Mouse (Mus musculus) limb, embryonic 13.5 days (tissue): ENCODE results near the gene B3gnt9. TPM values are rescaled to one million over a fixed set of nuclear protein-coding genes. Genes with fewer than 3 reads are reported as not detected.

Experiments used
- ATAC-seq: fragments of 200-750 bp; cut with Nextera tagmentation; 2 replicates; pipeline ENCODE4 v1.8.0; 2017; ENCODE audit warnings: low read depth, moderate number of reproducible peaks, moderate TSS enrichment; ENCODE audit not compliant: low FRiP score
- H3K27ac ChIP-seq: fragments of 300-500 bp; sonication (generic); 2 replicates; pipeline ENCODE4 v1.5.1; 2015; ENCODE audit warnings: inconsistent platforms, mild to moderate bottlenecking, moderate library complexity
- H3K27me3 ChIP-seq: fragments of 300-500 bp; sonication (generic); 2 replicates; pipeline ENCODE4 v1.6.1; 2015; ENCODE audit warnings: mild to moderate bottlenecking, inconsistent platforms
- H3K36me3 ChIP-seq: fragments of 300-500 bp; sonication (generic); 2 replicates; pipeline ENCODE4 v1.6.1; 2015; ENCODE audit warnings: inconsistent platforms, mild to moderate bottlenecking, moderate library complexity
- H3K4me1 ChIP-seq: fragments of 300-500 bp; sonication (generic); 2 replicates; pipeline ENCODE4 v1.6.1; 2015; ENCODE audit warnings: inconsistent platforms
- H3K4me2 ChIP-seq: fragments of 300-500 bp; sonication (generic); replicated peaks from 2 replicates; pipeline ENCODE4 v1.6.1; 2015; ENCODE audit warnings: inconsistent platforms, mild to moderate bottlenecking, moderate library complexity
- H3K4me3 ChIP-seq: fragments of 300-500 bp; sonication (generic); 2 replicates; pipeline ENCODE4 v1.5.1; 2015; ENCODE audit warnings: moderate library complexity, mild to moderate bottlenecking, inconsistent platforms
- H3K9ac ChIP-seq: fragments of 300-500 bp; sonication (generic); 2 replicates; pipeline ENCODE4 v1.6.1; 2015; ENCODE audit warnings: mild to moderate bottlenecking, inconsistent platforms
- H3K9me3 ChIP-seq: fragments of 300-500 bp; sonication (generic); 2 replicates; pipeline ENCODE4 v1.6.1; 2016; ENCODE audit warnings: inconsistent platforms
- WGBS: fragments of 180-500 bp; shearing (Covaris S2); methylation state at CpG from one replicate; pipeline ENCODE4 v1.1.7; 2015; 5-methylcytosine and 5-hydroxymethylcytosine counted together
- polyA plus RNA-seq: library from polyadenylated mRNA; unstranded; fragments of >200 nt; fragmentation: Nextera tagmentation; extraction: Ambion mirVana; gene quantifications from 2 replicates; pipeline ENCODE4 v1.2.1, GENCODE M21; 2015

B3gnt9 gene
- polyA plus RNA-seq, 1 experiment from 2014 or later = 25.4 TPM

DNA sequence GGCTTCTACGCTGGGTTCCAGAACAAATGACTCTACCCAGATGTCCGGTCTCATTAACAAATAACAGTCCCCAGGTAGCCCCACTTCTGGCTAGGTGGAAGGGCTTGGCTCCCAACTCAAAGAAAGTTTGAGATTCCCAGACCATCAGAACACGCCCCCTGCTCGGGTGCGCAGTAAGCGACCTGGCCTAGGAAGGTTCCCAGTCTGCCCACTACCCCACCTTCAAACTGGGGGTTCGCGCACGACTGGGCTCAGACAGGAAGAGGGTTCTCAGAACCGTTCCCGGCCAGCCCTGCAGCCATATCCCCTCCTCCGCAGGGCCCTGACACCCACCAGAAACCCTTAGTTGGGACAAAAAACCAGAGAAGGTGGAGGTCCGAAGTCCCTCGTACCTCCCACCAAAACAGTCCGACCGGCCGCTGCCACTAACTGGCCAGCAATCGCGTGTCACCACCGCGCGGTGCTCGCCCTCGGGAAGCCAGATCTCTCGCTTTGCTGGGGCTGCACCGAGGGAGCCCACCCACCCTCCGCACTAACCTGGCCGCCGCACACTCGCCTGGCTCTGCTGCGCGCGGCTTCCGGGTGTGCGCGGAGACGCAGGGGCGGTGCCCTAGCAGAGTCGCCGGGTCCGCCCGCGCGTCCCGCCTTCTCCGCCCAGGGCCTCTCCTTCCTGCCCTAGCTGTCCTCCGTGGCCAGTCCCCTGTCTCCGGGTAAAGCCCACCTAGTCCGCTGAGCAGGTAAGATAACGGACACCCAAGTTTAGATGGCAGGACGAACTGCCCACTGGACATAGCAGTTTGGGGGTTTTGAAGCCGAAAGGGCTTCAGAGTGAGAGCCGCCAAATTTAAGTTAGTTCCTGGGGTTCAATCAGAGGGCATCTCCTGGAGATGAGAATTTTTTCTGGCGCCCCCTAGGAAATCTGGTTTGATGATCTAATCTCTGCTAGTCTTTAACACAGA, 9.3 kb upstream of the B3gnt9 start, which contains the start of the genes Tradd and Fbxl8:
Tradd (minus strand) TSS at position 586 of the 959 bp plus-strand sequence.
Fbxl8 (plus strand) TSS at position 625 of the 959 bp plus-strand sequence.
- peak; percentile 66 for ATAC-seq
- peaks cover 30% of the 10 kb centered on the region for H3K4me1 ChIP-seq
- peaks cover 90% of the 10 kb centered on the region for H3K27me3 ChIP-seq
- peak within 1 kb of the TSS; percentile 87 for H3K4me2 ChIP-seq
- H3K9me3 ChIP-seq = peaks cover 9% of the 10 kb centered on the region; the same call in 1 of the 2 replicates
- WGBS = under 1% methylated on average over 54 of the region's 54 CpGs
- peak within 1 kb of the TSS; percentile 76 for H3K9ac ChIP-seq
- no peak within 1 kb of the TSS for H3K27ac ChIP-seq
- H3K4me3 ChIP-seq = peak within 1 kb of the TSS; percentile 69
- no peaks in the 10 kb centered on the region for H3K36me3 ChIP-seq

DNA sequence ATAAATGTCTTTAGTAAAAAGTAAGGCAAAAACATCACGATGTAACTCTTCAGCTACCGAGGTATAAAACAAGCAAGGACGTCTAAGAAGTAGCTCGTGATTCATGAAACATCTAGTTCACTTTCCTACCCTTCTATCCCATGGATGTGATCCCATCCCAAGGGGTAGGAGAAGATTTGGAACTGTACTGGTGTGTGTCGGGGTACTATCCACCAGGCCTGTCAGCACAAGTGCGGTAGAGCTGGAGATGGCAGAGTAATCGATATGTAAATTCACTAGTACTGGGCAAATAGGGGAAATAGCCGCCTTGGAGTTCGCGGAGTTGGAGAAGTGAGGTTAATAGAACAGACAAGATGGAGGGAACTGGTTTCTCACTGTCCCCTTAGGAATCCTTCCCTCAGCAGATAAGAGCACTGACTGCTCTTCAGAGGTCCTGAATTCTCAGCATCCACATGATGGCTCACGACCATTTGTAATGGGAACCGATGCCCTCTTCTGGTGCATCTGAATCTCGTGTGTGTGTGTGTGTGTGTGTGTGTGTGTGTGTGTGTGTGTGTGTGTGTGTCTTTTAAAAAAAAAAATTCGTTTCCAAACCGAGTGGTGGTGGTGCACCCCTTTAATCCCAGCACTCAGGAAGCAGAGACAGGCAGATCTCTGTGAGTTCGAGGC, 8.4 kb upstream of the B3gnt9 start:
- peak overlapping the region; percentile 87 for H3K4me2 ChIP-seq
- H3K27me3 ChIP-seq = peaks cover 90% of the 10 kb centered on the region
- H3K36me3 ChIP-seq = no peaks in the 10 kb centered on the region
- peak overlapping the region; percentile 69 for H3K4me3 ChIP-seq
- no peak for ATAC-seq
- peaks cover 9% of the 10 kb centered on the region; the same call in 1 of the 2 replicates for H3K9me3 ChIP-seq
- H3K4me1 ChIP-seq = peaks cover 30% of the 10 kb centered on the region
- H3K9ac ChIP-seq = no peak overlapping the region
- no peak overlapping the region for H3K27ac ChIP-seq
- WGBS = 40% methylated on average over 16 of the region's 16 CpGs

DNA sequence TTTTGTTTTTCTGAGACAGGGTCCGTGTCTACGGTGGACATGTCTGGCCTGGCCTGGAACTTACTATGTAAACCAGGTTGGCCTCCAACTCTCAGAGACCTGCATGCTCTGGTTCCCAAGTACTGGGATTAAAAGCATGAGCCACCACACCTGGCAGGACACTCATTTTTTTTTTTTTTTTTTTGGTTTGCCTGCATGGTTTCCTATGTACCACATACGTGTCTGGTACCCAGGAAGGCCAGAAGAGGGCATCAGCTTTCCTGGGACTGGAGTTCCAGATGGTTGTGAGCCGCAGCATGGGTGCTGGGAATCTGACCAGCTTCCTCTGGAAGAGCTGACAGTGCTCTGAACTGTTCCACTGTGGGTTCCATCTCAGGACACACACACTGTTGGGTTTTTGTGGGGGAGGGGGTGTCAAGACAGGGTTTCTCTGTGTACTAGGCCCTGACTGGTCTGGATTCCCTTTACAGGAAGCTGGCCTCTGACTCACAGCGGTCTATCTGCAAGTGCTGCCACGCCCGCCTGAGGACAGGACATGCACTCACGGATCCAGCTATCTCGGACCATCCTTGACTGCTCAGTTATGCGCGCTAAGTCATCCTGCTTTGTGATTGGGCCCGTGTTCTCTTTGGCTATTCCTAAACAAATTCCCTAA, 6.5 kb upstream of the B3gnt9 start:
- H3K36me3 ChIP-seq = no peaks in the 10 kb centered on the region
- no peak overlapping the region for H3K4me3 ChIP-seq
- peaks cover 86% of the 10 kb centered on the region for H3K27me3 ChIP-seq
- no peak for ATAC-seq
- H3K4me2 ChIP-seq = no peak overlapping the region
- no peak overlapping the region for H3K9ac ChIP-seq
- 86% methylated on average over 12 of the region's 12 CpGs for WGBS
- peaks cover 24% of the 10 kb centered on the region for H3K4me1 ChIP-seq
- peaks cover 8% of the 10 kb centered on the region; the same call in 1 of the 2 replicates for H3K9me3 ChIP-seq
- H3K27ac ChIP-seq = no peak overlapping the region

DNA sequence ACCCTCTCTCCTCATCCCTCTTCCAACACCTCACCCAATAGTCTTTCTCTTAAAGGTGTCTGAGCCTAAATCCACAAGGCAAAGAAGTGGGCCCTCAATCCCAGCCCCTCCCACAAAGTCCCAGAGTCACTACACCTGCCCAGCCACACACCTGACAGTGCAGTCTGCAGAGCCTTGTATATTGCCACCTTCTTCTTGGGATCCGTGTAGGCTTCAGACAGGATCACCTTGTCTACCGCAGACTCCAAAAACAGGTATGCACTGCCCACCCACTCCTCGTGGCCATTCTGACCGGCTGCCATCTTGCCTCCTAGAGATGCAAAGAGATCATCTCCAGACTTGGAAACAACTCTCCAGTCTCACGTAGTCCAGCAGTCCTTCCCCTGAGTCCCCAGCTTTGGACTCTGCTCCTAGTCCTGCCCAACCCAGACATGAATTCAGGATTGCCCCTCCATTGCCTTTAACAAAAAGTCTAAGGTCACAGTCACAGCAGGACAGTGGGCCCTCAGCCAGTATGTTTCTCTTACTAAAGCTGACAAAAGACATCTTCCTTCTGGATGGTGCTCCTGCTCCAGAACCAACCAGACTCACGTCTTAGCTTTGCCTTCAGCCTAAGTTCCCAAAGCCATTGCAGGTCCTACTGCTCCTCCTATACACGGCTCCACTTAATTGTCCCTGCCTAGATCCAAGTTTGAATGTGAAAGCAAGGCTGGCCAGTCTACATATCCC, 5.6 kb upstream of the B3gnt9 start:
- Histone ChIP-seq H3K27me3 (peaks cover 87% of the 10 kb centered on the region), H3K9ac (no peak overlapping the region)
- 59% methylated on average over 7 of the region's 7 CpGs for WGBS

DNA sequence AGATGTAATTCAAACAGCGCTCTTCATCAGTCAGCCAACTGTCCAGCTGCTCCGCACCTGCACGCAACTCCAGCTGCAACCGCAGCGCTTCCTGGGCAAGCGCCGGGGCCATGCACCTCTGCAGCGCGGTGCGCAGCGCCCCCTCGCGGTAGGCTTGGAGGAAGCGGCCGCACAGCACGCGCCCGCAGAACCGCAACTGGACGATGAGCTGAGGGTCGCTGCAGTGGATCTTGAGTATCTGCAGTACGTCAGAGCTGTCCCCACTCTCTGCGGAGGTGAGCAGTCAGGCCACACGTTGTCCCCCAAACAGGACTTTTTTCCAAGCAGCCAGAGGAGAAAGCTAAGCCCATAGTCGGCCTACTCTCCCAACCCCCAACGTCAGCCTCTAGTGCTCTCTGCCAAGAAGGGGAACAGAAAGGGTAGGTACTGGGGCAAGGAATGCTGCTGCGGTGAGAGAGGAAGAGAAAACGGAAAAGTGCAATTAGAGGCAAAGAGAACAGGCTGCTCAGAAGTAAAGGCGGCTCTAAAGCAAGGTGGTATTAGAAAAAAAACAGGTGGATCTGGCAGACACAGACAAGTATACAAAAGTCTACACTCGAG, 4.9 kb upstream of the B3gnt9 start:
- Histone ChIP-seq H3K27ac (no peak overlapping the region), H3K4me1 (peaks cover 27% of the 10 kb centered on the region), H3K27me3 (peaks cover 82% of the 10 kb centered on the region), H3K9me3 (peaks cover 5% of the 10 kb centered on the region; the same call in 1 of the 2 replicates), H3K9ac (peak overlapping the region; percentile 55), H3K4me2 (peak overlapping the region; percentile 73), H3K36me3 (no peaks in the 10 kb centered on the region), H3K4me3 (peak overlapping the region; percentile 44)
- ATAC-seq = peak; percentile 24; the same call in 1 of the 2 replicates
- WGBS = 4% methylated on average over 30 of the region's 30 CpGs

More for the DNA sequence above, 5.6 kb upstream of the B3gnt9 start:
- Histone ChIP-seq H3K4me1 (peaks cover 26% of the 10 kb centered on the region), H3K36me3 (no peaks in the 10 kb centered on the region), H3K4me3 (no peak overlapping the region), H3K4me2 (no peak overlapping the region), H3K9me3 (peaks cover 5% of the 10 kb centered on the region; the same call in 1 of the 2 replicates), H3K27ac (no peak overlapping the region)
- no peak for ATAC-seq

DNA sequence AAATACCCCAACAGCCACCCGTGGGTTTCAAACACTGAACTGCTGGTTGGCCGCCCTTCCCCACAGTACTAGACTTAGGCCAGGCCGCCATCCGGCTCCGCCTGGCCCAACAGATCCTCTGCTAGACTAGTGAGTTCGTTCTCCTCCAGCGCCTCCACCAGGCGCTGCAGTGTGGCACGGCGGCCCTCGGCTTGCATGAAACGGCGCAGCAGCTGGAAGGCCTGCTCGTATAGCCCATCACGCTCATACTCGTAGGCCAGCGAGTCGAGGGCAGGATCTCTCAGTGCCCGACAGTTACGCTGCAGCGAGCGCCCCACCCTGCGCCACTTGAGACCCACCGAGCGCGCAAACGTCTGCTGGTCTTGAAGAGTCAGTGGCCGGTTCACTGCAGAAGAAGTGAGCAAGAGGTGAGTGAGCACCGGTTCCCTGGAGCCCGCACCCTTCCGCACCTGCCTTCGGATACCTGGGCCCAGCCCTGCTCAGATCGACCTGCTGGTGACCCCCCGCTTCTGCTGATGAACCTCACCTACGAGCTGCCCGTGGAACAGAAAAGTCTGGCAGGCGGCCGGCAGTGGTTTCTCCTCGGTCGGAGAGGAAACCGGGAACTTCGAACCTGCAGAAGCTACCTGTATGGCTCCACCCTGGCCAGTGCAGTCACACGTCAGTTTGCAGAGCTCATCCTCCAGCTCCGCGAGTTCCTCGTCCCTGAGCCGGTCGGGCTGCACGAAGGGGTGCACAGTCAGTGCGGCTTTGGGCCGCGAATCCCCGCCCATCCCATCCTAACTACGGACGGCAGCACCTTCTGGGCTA, 4.2 kb upstream of the B3gnt9 start:
- peak overlapping the region; percentile 44 for H3K4me3 ChIP-seq
- no peaks in the 10 kb centered on the region for H3K36me3 ChIP-seq
- H3K4me1 ChIP-seq = peaks cover 26% of the 10 kb centered on the region
- H3K27ac ChIP-seq = no peak overlapping the region
- peak; percentile 2; the same call in 1 of the 2 replicates for ATAC-seq
- H3K4me2 ChIP-seq = peak overlapping the region; percentile 73
- peaks cover 5% of the 10 kb centered on the region; the same call in 1 of the 2 replicates for H3K9me3 ChIP-seq
- WGBS = 3% methylated on average over 55 of the region's 55 CpGs
- H3K27me3 ChIP-seq = peaks cover 80% of the 10 kb centered on the region
- peak overlapping the region; percentile 55 for H3K9ac ChIP-seq

DNA sequence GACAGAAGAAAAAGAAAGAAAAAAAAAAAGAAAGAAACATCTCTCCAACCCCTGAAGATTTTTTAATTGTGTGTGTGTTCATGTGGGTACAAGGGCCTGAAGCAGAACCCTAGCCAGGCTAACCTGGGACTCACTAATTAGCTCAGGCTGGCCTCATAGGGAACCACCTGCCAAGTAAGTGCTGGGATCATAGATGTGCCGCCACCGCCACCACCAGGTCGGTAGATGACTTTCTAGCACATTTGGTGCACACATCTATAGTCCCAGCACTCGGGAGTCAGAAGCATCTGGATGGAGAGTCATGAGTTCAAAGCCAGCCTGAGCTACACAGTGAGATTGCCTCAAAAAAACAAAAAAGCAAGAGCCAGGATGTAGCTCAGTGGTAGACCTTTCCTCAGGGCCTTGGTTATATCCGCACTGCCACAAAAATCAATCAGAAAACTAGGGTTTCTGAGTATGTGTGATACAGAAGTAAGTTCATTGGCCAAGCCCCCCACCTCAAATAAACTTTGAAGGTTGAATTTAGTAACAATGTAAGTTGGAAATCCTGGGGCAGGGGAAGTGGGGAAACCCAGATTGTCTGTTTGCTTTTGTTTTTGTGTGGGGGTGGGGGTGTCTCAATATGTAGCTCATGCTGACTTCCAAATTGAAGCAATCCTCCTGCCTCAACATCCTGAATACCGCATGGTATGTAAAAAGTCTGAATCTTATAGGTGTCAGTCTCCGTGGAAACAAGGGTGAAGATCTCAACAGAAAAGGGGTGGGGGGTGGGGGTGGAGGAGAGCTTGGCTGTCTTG, 2.6 kb upstream of the B3gnt9 start:
- Histone ChIP-seq H3K27me3 (peaks cover 64% of the 10 kb centered on the region), H3K4me2 (no peak overlapping the region), H3K9me3 (peaks cover 5% of the 10 kb centered on the region; the same call in 1 of the 2 replicates), H3K4me1 (peaks cover 36% of the 10 kb centered on the region), H3K9ac (no peak overlapping the region), H3K36me3 (peaks cover 8% of the 10 kb centered on the region), H3K27ac (no peak overlapping the region), H3K4me3 (no peak overlapping the region)
- WGBS = 71% methylated on average over 7 of the region's 7 CpGs
- ATAC-seq = no peak

DNA sequence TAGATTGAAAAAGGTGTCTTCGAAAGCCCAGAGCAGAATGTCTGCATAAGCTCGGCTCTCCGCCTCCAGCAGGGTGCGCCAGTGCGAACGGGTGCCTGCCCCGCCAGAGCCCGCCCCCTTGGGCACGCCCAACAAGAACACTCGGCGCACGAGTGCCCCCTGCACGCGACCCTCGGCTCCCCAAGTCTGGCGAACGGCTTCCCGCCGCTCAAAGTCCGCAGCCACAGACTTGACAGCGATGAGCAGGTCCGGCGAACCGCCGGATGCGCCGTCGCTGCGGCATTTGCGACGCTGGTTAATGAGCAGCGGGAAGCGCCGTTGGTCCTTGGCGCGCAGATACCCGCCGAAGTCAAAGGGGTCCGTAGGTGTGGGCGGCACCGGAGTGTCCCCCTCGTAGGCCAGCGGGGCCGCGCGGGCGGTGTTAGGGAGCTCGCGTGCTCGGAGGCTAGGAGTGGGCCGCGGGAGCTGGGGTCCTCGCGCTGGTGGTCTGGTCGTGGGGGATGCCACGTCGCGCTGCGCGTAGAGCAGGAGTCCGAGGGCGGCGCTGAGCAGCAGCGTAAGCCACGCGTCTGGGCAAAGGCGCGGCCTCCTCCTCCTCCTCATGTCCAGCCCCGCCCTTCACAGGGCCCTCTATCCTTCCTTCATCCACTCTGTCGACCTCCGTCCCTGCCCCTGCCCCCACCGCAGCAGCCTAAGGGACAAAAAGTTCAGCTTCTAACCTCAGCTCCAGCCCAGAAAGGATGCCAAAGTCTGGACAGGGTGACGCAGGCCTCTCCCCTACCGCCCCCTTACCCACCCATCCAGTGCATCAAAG, 594 bp downstream of the B3gnt9 start:
- H3K36me3 ChIP-seq = peaks cover 38% of the 10 kb centered on the region
- peak overlapping the region; percentile 84 for H3K27ac ChIP-seq
- peak; percentile 87 for ATAC-seq
- H3K4me2 ChIP-seq = peak overlapping the region; percentile 90
- H3K9ac ChIP-seq = peak overlapping the region; percentile 76
- peaks cover 29% of the 10 kb centered on the region for H3K4me1 ChIP-seq
- H3K27me3 ChIP-seq = peaks cover 36% of the 10 kb centered on the region
- H3K9me3 ChIP-seq = no peaks in the 10 kb centered on the region
- peak overlapping the region; percentile 63 for H3K4me3 ChIP-seq
- under 1% methylated on average over 73 of the region's 74 CpGs for WGBS

DNA sequence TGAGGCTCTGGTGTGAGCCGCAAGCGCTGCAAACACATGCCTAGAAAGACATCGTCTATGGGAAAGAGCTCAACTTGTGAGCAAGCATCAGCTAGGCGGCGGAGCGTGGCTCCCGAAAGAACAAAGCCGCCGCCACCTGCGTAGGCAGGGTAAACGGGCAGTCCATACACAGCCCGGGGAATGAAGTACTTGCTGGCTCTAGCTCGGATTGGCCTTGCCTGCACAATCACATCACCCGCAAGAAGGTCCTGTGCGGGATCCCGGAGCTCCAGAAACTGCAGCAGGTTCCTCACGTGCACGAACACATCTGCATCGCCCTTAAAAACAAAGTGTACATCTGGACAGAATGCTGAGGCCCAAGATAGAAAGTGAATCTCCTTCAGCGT, 1.2 kb downstream of the B3gnt9 start:
- no peak overlapping the region; the same call in 1 of the 2 replicates for H3K27ac ChIP-seq
- H3K4me1 ChIP-seq = peaks cover 23% of the 10 kb centered on the region
- H3K9ac ChIP-seq = peak overlapping the region; percentile 76
- H3K27me3 ChIP-seq = peaks cover 30% of the 10 kb centered on the region
- peaks cover 44% of the 10 kb centered on the region for H3K36me3 ChIP-seq
- WGBS = 35% methylated on average over 20 of the region's 20 CpGs
- no peak for ATAC-seq
- H3K4me2 ChIP-seq = peak overlapping the region; percentile 90
- no peaks in the 10 kb centered on the region for H3K9me3 ChIP-seq
- peak overlapping the region; percentile 63 for H3K4me3 ChIP-seq
